Mouse (Mus musculus): ENCODE measurements around the gene Cyth2. TPM values are rescaled to one million over a fixed set of nuclear protein-coding genes. Genes with fewer than 3 reads are reported as not detected.

The Cyth2 gene
- polyA plus RNA-seq, 1 experiment, result 51.4 TPM

- peak overlapping the region; percentile 99 for H3K27ac ChIP-seq (ENCODE audit: insufficient read depth, low read depth, low read length)
- TF ChIP-seq CTCF (IDR thresholded peaks at IDR 0.05; ENCODE audit: extremely low read depth, insufficient read length, insufficient replicate concordance, low read depth, low read length) (no peak), POLR2A (IDR thresholded peaks at IDR 0.05; ENCODE audit: low read depth, low read length) (no peak)
- no peaks in the 10 kb centered on the region for H3K36me3 ChIP-seq (ENCODE audit: control insufficient read depth, insufficient read depth, low read length)
- H3K4me1 ChIP-seq (ENCODE audit: control insufficient read depth, insufficient read depth, insufficient read length, low read length), result peaks cover 30% of the 10 kb centered on the region; the same call in 1 of the 2 replicates
- 50% methylated on average over 4 of the region's 4 CpGs for WGBS
- H3K27me3 ChIP-seq (ENCODE audit: control insufficient read depth, insufficient read depth, low read length), result no peaks in the 10 kb centered on the region
- H3K4me3 ChIP-seq (ENCODE audit: low read depth, low read length), result no peak overlapping the region
Observed at GRCm38 (mm10) chr7:45771101-45771500, 43.3 kb downstream of the Cyth2 start.

- peak overlapping the region; percentile 99 for H3K27ac ChIP-seq (ENCODE audit: insufficient read depth, low read depth, low read length)
- WGBS, result 22% methylated on average over 8 of the region's 8 CpGs
- TF ChIP-seq POLR2A (IDR thresholded peaks at IDR 0.05; ENCODE audit: low read depth, low read length) (peak; percentile 61; the same call in 1 of the 2 replicates), CTCF (IDR thresholded peaks at IDR 0.05; ENCODE audit: extremely low read depth, insufficient read length, insufficient replicate concordance, low read depth, low read length) (no peak)
Observed at GRCm38 (mm10) chr7:45770427-45771082, 43.8 kb downstream of the Cyth2 start.

GRCm38 (mm10) chr7:45767500-45767899 lies 46.9 kb downstream of the Cyth2 start:
- Histone ChIP-seq H3K27me3 (ENCODE audit: control insufficient read depth, insufficient read depth, low read length) (no peaks in the 10 kb centered on the region), H3K36me3 (ENCODE audit: control insufficient read depth, insufficient read depth, low read length) (no peaks in the 10 kb centered on the region), H3K4me3 (ENCODE audit: low read depth, low read length) (no peak overlapping the region), H3K4me1 (ENCODE audit: control insufficient read depth, insufficient read depth, insufficient read length, low read length) (peaks cover 26% of the 10 kb centered on the region; the same call in 1 of the 2 replicates), H3K27ac (ENCODE audit: insufficient read depth, low read depth, low read length) (no peak overlapping the region)
- TF ChIP-seq CTCF (IDR thresholded peaks at IDR 0.05; ENCODE audit: extremely low read depth, insufficient read length, insufficient replicate concordance, low read depth, low read length), result peak; percentile 22; the same call in 1 of the 2 replicates
- no peak for TF ChIP-seq POLR2A (IDR thresholded peaks at IDR 0.05; ENCODE audit: low read depth, low read length)
- 97% methylated on average over 6 of the region's 6 CpGs for WGBS

More at GRCm38 (mm10) chr7:45770427-45771082, 43.8 kb downstream of the Cyth2 start:
- H3K36me3 ChIP-seq (ENCODE audit: control insufficient read depth, insufficient read depth, low read length), result no peaks in the 10 kb centered on the region
- no peaks in the 10 kb centered on the region for H3K27me3 ChIP-seq (ENCODE audit: control insufficient read depth, insufficient read depth, low read length)
- H3K4me1 ChIP-seq (ENCODE audit: control insufficient read depth, insufficient read depth, insufficient read length, low read length), result peaks cover 31% of the 10 kb centered on the region; the same call in 1 of the 2 replicates
- peak overlapping the region; percentile 14; the same call in 1 of the 2 replicates for H3K4me3 ChIP-seq (ENCODE audit: low read depth, low read length)

GRCm38 (mm10) chr7:45766764-45767163 lies 47.6 kb downstream of the Cyth2 start:
- H3K4me1 ChIP-seq (ENCODE audit: control insufficient read depth, insufficient read depth, insufficient read length, low read length), result peaks cover 23% of the 10 kb centered on the region; the same call in 1 of the 2 replicates
- WGBS, result 57% methylated on average over 8 of the region's 8 CpGs
- H3K36me3 ChIP-seq (ENCODE audit: control insufficient read depth, insufficient read depth, low read length), result no peaks in the 10 kb centered on the region
- no peaks in the 10 kb centered on the region for H3K27me3 ChIP-seq (ENCODE audit: control insufficient read depth, insufficient read depth, low read length)
- H3K27ac ChIP-seq (ENCODE audit: insufficient read depth, low read depth, low read length), result no peak overlapping the region
- TF ChIP-seq CTCF (IDR thresholded peaks at IDR 0.05; ENCODE audit: extremely low read depth, insufficient read length, insufficient replicate concordance, low read depth, low read length) (no peak), POLR2A (IDR thresholded peaks at IDR 0.05; ENCODE audit: low read depth, low read length) (no peak)
- H3K4me3 ChIP-seq (ENCODE audit: low read depth, low read length), result no peak overlapping the region

GRCm38 (mm10) chr7:45765995-45766394 lies 48.4 kb downstream of the Cyth2 start:
- no peaks in the 10 kb centered on the region for H3K27me3 ChIP-seq (ENCODE audit: control insufficient read depth, insufficient read depth, low read length)
- no peaks in the 10 kb centered on the region for H3K36me3 ChIP-seq (ENCODE audit: control insufficient read depth, insufficient read depth, low read length)
- H3K27ac ChIP-seq (ENCODE audit: insufficient read depth, low read depth, low read length), result no peak overlapping the region
- TF ChIP-seq CTCF (IDR thresholded peaks at IDR 0.05; ENCODE audit: extremely low read depth, insufficient read length, insufficient replicate concordance, low read depth, low read length) (no peak), POLR2A (IDR thresholded peaks at IDR 0.05; ENCODE audit: low read depth, low read length) (no peak)
- peaks cover 16% of the 10 kb centered on the region; the same call in 1 of the 2 replicates for H3K4me1 ChIP-seq (ENCODE audit: control insufficient read depth, insufficient read depth, insufficient read length, low read length)
- no peak overlapping the region for H3K4me3 ChIP-seq (ENCODE audit: low read depth, low read length)
- WGBS, result 29% methylated on average over 8 of the region's 8 CpGs

GRCm38 (mm10) chr7:45760151-45760550 lies 54.2 kb downstream of the Cyth2 start:
- TF ChIP-seq CTCF (IDR thresholded peaks at IDR 0.05; ENCODE audit: extremely low read depth, insufficient read length, insufficient replicate concordance, low read depth, low read length), result no peak
- TF ChIP-seq POLR2A (IDR thresholded peaks at IDR 0.05; ENCODE audit: low read depth, low read length), result no peak
- Histone ChIP-seq H3K4me1 (ENCODE audit: control insufficient read depth, insufficient read depth, insufficient read length, low read length) (peaks cover 14% of the 10 kb centered on the region; the same call in 1 of the 2 replicates), H3K27me3 (ENCODE audit: control insufficient read depth, insufficient read depth, low read length) (no peaks in the 10 kb centered on the region), H3K36me3 (ENCODE audit: control insufficient read depth, insufficient read depth, low read length) (peaks cover 2% of the 10 kb centered on the region; the same call in 1 of the 2 replicates), H3K27ac (ENCODE audit: insufficient read depth, low read depth, low read length) (peak overlapping the region; percentile 83), H3K4me3 (ENCODE audit: low read depth, low read length) (no peak overlapping the region)
- 60% methylated on average over 5 of the region's 5 CpGs for WGBS

GRCm38 (mm10) chr7:45759400-45759799 lies 55.0 kb downstream of the Cyth2 start:
- H3K4me3 ChIP-seq (ENCODE audit: low read depth, low read length), result peak overlapping the region; percentile 81
- WGBS, result 6% methylated on average over 27 of the region's 27 CpGs
- H3K27ac ChIP-seq (ENCODE audit: insufficient read depth, low read depth, low read length), result peak overlapping the region; percentile 89
- H3K27me3 ChIP-seq (ENCODE audit: control insufficient read depth, insufficient read depth, low read length), result no peaks in the 10 kb centered on the region
- peak; percentile 55; the same call in 1 of the 2 replicates for TF ChIP-seq POLR2A (IDR thresholded peaks at IDR 0.05; ENCODE audit: low read depth, low read length)
- peak; percentile 33; the same call in 1 of the 2 replicates for TF ChIP-seq CTCF (IDR thresholded peaks at IDR 0.05; ENCODE audit: extremely low read depth, insufficient read length, insufficient replicate concordance, low read depth, low read length)
- peaks cover 4% of the 10 kb centered on the region for H3K36me3 ChIP-seq (ENCODE audit: control insufficient read depth, insufficient read depth, low read length)
- H3K4me1 ChIP-seq (ENCODE audit: control insufficient read depth, insufficient read depth, insufficient read length, low read length), result peaks cover 14% of the 10 kb centered on the region; the same call in 1 of the 2 replicates

Other genes starting within 250 kb of the Cyth2 start
- gene Bcat2, start 244.4 kb downstream of the Cyth2 start, polyA plus RNA-seq (2012; rRNA removed), result 26.3 and 41.8 TPM in 2 replicates
- gene Fgf21, start 199.1 kb downstream of the Cyth2 start, polyA plus RNA-seq (2012; rRNA removed), result 0.29 and 4.2 TPM in 2 replicates
- gene Fut1, start 197.3 kb downstream of the Cyth2 start, polyA plus RNA-seq (2012; rRNA removed), result 1.7 and 2.5 TPM in 2 replicates
- gene Izumo1, start 192.8 kb downstream of the Cyth2 start, polyA plus RNA-seq (2012; rRNA removed), result 0.24 and 0.25 TPM in 2 replicates
- 7.2 and 11.6 TPM in 2 replicates for gene Rasip1, start 187.1 kb downstream of the Cyth2 start, polyA plus RNA-seq (2012; rRNA removed)
- gene Mamstr, start 174.6 kb downstream of the Cyth2 start, polyA plus RNA-seq (2012; rRNA removed), result 0.63 and 0.84 TPM in 2 replicates
- gene Fut2, start 148.2 kb downstream of the Cyth2 start, polyA plus RNA-seq (2012; rRNA removed), result 1.2 and 18.4 TPM in 2 replicates
- gene Ntn5, start 130.6 kb downstream of the Cyth2 start, polyA plus RNA-seq (2012; rRNA removed), result 0.39 and 0.47 TPM in 2 replicates
- gene Sec1, start 120.2 kb downstream of the Cyth2 start, polyA plus RNA-seq (2012; rRNA removed), result 0.14 and 0.22 TPM in 2 replicates
- 2.1 and 2.3 TPM in 2 replicates for gene Car11, start 114.7 kb downstream of the Cyth2 start, polyA plus RNA-seq (2012; rRNA removed)
- 8.9 and 13.1 TPM in 2 replicates for gene Dbp, start 109.5 kb downstream of the Cyth2 start, polyA plus RNA-seq (2012; rRNA removed)
- 820 and 1,370 TPM in 2 replicates for gene Rpl18, start 99.1 kb downstream of the Cyth2 start, polyA plus RNA-seq (2012; rRNA removed)
- 87.3 and 164 TPM in 2 replicates for gene Sphk2, start 96.6 kb downstream of the Cyth2 start, polyA plus RNA-seq (2012; rRNA removed)
- gene Fam83e, start 93.4 kb downstream of the Cyth2 start, polyA plus RNA-seq (2012; rRNA removed), result 64.5 and 102 TPM in 2 replicates
- 0.20 and 0.38 TPM in 2 replicates for gene Spaca4, start 88.8 kb downstream of the Cyth2 start, polyA plus RNA-seq (2012; rRNA removed)
- 1.9 and 2.1 TPM in 2 replicates for gene Lmtk3, start 30.8 kb downstream of the Cyth2 start, polyA plus RNA-seq (2012; rRNA removed)
- gene Sult2b1, start 29.9 kb downstream of the Cyth2 start, polyA plus RNA-seq (2012; rRNA removed), result 139 and 454 TPM in 2 replicates
- gene Kcnj14, start 10.2 kb upstream of the Cyth2 start, polyA plus RNA-seq (2012; rRNA removed), result 0.08 and 0.28 TPM in 2 replicates
- gene Grwd1, start 16.4 kb upstream of the Cyth2 start, polyA plus RNA-seq (2012; rRNA removed), result 8.5 and 10.1 TPM in 2 replicates
- gene Kdelr1, start 58.2 kb upstream of the Cyth2 start, polyA plus RNA-seq (2012; rRNA removed), result 178 and 333 TPM in 2 replicates
- 5.5 and 10.4 TPM in 2 replicates for gene Grin2d, start 63.8 kb upstream of the Cyth2 start, polyA plus RNA-seq (2012; rRNA removed)
- 0.41 TPM in 1 of 2 replicates, not detected in the other for gene Syngr4, start 82.1 kb upstream of the Cyth2 start, polyA plus RNA-seq (2012; rRNA removed)
- 30.9 and 46.4 TPM in 2 replicates for gene Tmem143, start 82.4 kb upstream of the Cyth2 start, polyA plus RNA-seq (2012; rRNA removed)
- 49.1 and 49.5 TPM in 2 replicates for gene Emp3, start 106.8 kb upstream of the Cyth2 start, polyA plus RNA-seq (2012; rRNA removed)
- gene Ccdc114, start 109.5 kb upstream of the Cyth2 start, polyA plus RNA-seq (2012; rRNA removed), result 8.0 and 8.9 TPM in 2 replicates
- 7.4 and 25.5 TPM in 2 replicates for gene Abcc6, start 215.7 kb upstream of the Cyth2 start, polyA plus RNA-seq (2012; rRNA removed)
- 25.1 and 53.1 TPM in 2 replicates for gene Nomo1, start 219.1 kb upstream of the Cyth2 start, polyA plus RNA-seq (2012; rRNA removed)